Mouse (Mus musculus): ENCODE measurements around the gene Rrm2. TPM values are rescaled to one million over a fixed set of nuclear protein-coding genes. Genes with fewer than 3 reads are reported as not detected.
"Not testable (repeated sequence)": the region's sequence is repeated elsewhere in the genome, so short reads cannot be mapped to it uniquely, and the experiment has no call there.

The Rrm2 gene
- polyA plus RNA-seq, 1 experiment from 2014 or later = 26.1 TPM

DNA sequence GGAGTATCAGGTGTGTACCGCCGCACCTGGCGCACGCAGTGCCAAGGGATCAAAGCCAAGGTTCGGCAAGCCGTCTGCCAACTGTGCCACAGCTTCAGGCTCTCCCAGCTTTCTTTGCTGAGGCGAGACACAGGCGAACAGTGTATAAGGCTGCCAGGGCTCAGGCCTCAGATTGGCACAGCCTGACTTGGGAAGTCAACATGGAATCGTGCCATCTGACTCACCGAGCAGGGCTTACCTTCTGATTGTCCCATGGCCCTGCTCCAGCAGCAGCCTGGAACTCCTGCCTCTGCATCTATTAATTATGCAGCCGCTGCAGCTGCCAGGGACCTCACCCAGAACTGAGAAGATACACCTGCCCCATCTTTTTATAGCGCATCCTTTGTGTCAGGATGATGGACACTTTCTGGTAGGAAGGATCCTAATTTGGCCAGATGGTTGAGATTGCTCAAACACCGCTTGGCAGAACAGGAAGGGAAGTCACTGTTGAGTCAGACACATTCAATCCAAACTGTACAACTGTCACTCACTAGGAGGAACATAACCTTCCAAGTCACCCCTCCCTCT lies 26.9 kb downstream of the Rrm2 start:
- ATAC-seq (ENCODE audit: low read depth) = peak; percentile 34; the same call in 1 of the 2 replicates

DNA sequence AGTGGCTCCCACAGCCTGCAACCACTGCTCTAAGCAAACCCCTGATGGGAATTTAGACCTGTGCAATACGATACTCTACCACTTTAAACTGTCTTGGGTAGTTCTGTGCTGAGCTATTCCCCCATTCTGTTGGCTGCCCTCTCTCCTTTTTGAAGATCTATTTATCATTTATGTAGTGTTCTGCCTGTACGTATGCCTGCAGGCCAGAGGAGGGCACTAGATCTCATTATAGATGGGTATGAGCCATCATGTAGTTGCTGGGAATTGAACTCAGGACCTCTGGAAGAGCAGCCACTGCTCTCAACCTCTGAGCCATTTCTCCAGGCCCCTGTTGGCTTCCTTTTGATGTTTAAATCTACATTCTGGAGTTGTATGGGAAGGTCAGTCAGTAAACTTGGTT lies 28.9 kb downstream of the Rrm2 start:
- no peaks in the 10 kb centered on the region for H3K4me1 ChIP-seq (ENCODE audit: control insufficient read depth, insufficient read depth, low read length)
- no peaks in the 10 kb centered on the region for H3K27me3 ChIP-seq (ENCODE audit: control insufficient read depth, insufficient read depth, low read length)
- 82% methylated on average over 2 of the region's 2 CpGs for WGBS
- ATAC-seq (ENCODE audit: low read depth) = no peak
- H3K9me3 ChIP-seq (ENCODE audit: control insufficient read depth, low read length) = no peaks in the 10 kb centered on the region
- H3K27ac ChIP-seq (ENCODE audit: low read depth, low read length) = no peak overlapping the region
- H3K36me3 ChIP-seq (ENCODE audit: control insufficient read depth, insufficient read depth, low read length) = no peaks in the 10 kb centered on the region
- H3K4me2 ChIP-seq (ENCODE audit: low read depth, low read length) = no peak overlapping the region
- H3K9ac ChIP-seq (replicated peaks; ENCODE audit: low read depth, low read length) = no peak overlapping the region
- no peak overlapping the region for H3K4me3 ChIP-seq (ENCODE audit: low read depth, low read length)

More for the DNA sequence above, 26.9 kb downstream of the Rrm2 start:
- no peak overlapping the region for H3K27ac ChIP-seq (ENCODE audit: low read depth, low read length)
- H3K9me3 ChIP-seq (ENCODE audit: control insufficient read depth, low read length) = no peaks in the 10 kb centered on the region
- H3K9ac ChIP-seq (replicated peaks; ENCODE audit: low read depth, low read length) = no peak overlapping the region
- no peaks in the 10 kb centered on the region for H3K4me1 ChIP-seq (ENCODE audit: control insufficient read depth, insufficient read depth, low read length)
- 76% methylated on average over 13 of the region's 13 CpGs for WGBS
- H3K27me3 ChIP-seq (ENCODE audit: control insufficient read depth, insufficient read depth, low read length) = no peaks in the 10 kb centered on the region
- H3K4me3 ChIP-seq (ENCODE audit: low read depth, low read length) = no peak overlapping the region
- H3K36me3 ChIP-seq (ENCODE audit: control insufficient read depth, insufficient read depth, low read length) = no peaks in the 10 kb centered on the region
- no peak overlapping the region for H3K4me2 ChIP-seq (ENCODE audit: low read depth, low read length)

DNA sequence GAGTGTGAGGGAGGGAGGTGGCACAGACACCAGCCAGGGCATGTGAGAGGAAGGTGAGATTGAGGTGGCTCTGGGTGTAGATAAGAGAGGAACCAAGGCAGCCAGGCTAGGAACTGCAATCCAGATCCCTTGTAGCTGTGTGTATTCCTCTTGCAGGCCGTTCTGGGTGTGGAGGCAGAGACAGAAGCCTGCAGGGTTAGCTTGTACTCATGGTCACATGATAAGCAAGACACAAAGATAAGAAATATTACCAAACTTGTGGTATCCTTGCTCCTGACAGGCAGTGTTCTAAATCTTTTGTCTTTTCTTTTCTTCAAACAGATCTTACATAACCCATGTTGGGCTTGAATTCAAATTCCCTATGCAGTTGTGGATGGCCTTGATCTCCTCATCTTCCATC lies 31.9 kb downstream of the Rrm2 start:
- Histone ChIP-seq H3K36me3 (ENCODE audit: control insufficient read depth, insufficient read depth, low read length) (no peaks in the 10 kb centered on the region), H3K4me1 (ENCODE audit: control insufficient read depth, insufficient read depth, low read length) (no peaks in the 10 kb centered on the region), H3K4me3 (ENCODE audit: low read depth, low read length) (no peak overlapping the region), H3K4me2 (ENCODE audit: low read depth, low read length) (no peak overlapping the region), H3K9me3 (ENCODE audit: control insufficient read depth, low read length) (no peaks in the 10 kb centered on the region), H3K9ac (replicated peaks; ENCODE audit: low read depth, low read length) (no peak overlapping the region), H3K27ac (ENCODE audit: low read depth, low read length) (no peak overlapping the region), H3K27me3 (ENCODE audit: control insufficient read depth, insufficient read depth, low read length) (no peaks in the 10 kb centered on the region)
- 88% methylated on average over 1 of the region's 1 CpGs for WGBS
- no peak for ATAC-seq (ENCODE audit: low read depth)

DNA sequence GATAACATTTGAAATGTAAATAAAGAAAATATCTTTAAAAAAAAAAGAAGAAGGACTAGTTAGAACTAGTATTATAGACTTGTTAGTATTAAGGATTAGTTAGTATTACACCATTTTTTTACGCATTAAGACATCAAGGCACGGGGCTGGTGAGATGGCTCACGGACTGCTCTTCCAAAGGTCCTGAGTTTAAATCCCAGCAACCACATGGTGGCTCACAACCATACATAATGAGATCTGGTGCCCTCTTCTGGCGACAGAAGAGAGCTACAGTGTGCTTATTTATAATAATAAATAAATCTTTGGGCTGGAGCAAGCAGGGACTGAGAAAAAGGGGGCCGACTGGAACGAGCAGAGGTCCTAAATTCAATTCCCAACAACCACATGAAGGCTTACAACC lies 33.5 kb downstream of the Rrm2 start:
- H3K4me3 ChIP-seq (ENCODE audit: low read depth, low read length); H3K9ac ChIP-seq (replicated peaks; ENCODE audit: low read depth, low read length); H3K36me3 ChIP-seq (ENCODE audit: control insufficient read depth, insufficient read depth, low read length); H3K4me1 ChIP-seq (ENCODE audit: control insufficient read depth, insufficient read depth, low read length); H3K27ac ChIP-seq (ENCODE audit: low read depth, low read length); ATAC-seq (ENCODE audit: low read depth); H3K27me3 ChIP-seq (ENCODE audit: control insufficient read depth, insufficient read depth, low read length); H3K9me3 ChIP-seq (ENCODE audit: control insufficient read depth, low read length); H3K4me2 ChIP-seq (ENCODE audit: low read depth, low read length): not testable (repeated sequence)
- WGBS = 66% methylated on average over 6 of the region's 6 CpGs

DNA sequence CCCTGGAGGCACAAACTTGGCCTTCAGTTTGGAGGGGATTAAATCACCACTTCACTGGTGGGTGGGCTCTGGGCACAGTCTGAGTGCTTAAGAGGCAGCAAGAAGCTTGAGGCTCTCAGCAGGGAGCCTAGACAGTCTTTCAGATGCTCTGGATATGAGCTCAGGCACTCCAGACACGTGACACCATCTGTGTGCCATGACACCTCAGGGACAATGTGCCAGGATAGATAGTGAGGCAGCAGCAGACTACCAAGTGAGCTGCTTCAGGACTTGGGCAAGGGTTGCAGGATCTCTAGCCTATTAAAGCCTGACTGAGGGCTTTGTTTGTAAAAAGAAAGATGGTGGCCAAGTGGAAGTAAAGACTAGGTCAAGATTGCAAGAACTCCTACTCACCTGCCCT lies 36.3 kb downstream of the Rrm2 start:
- no peaks in the 10 kb centered on the region for H3K27me3 ChIP-seq (ENCODE audit: control insufficient read depth, insufficient read depth, low read length)
- H3K4me3 ChIP-seq (ENCODE audit: low read depth, low read length) = no peak overlapping the region
- no peaks in the 10 kb centered on the region for H3K9me3 ChIP-seq (ENCODE audit: control insufficient read depth, low read length)
- H3K27ac ChIP-seq (ENCODE audit: low read depth, low read length) = no peak overlapping the region
- 23% methylated on average over 1 of the region's 1 CpGs for WGBS
- H3K9ac ChIP-seq (replicated peaks; ENCODE audit: low read depth, low read length) = no peak overlapping the region
- ATAC-seq (ENCODE audit: low read depth) = no peak
- no peak overlapping the region for H3K4me2 ChIP-seq (ENCODE audit: low read depth, low read length)
- H3K4me1 ChIP-seq (ENCODE audit: control insufficient read depth, insufficient read depth, low read length) = peaks cover 8% of the 10 kb centered on the region
- H3K36me3 ChIP-seq (ENCODE audit: control insufficient read depth, insufficient read depth, low read length) = no peaks in the 10 kb centered on the region

DNA sequence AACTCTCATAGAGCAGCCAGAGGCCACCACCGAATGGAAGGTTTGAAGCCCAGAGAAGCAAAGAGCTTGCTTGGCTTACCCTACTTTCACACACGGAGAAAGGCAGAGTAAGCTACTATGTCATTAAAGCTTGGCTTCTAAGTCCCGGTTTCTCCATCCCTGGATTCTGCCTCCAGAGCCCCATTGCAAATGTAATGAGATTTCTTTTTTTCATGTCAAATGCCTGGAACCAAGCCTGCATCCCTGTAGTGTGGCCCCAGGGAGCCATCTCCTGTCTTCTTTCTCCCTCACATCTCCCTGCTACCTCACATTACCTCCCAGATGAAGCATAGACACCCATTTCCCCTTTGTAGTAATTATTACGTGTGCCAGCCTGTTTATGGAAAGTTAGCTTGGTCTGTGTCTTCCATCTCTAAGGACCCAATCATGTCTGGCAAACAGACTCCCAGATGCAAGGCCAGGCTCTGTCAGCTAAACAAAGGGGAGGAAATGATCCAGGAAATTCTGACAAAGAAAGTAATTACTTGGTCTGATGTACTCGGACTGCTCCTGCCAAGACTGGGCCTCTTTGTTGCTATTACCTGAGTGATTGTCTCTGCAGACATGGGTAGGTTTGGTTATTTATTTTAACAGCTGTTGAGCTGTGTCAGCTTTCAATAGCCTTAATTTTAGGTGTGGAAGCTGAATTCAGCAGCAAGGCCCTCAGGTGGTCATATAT lies 38.7 kb downstream of the Rrm2 start:
- H3K4me3 ChIP-seq (ENCODE audit: low read depth, low read length) = no peak overlapping the region
- H3K9ac ChIP-seq (replicated peaks; ENCODE audit: low read depth, low read length) = no peak overlapping the region
- peak overlapping the region; percentile 65 for H3K27ac ChIP-seq (ENCODE audit: low read depth, low read length)
- ATAC-seq (ENCODE audit: low read depth) = peak; percentile 66
- peaks cover 8% of the 10 kb centered on the region for H3K4me1 ChIP-seq (ENCODE audit: control insufficient read depth, insufficient read depth, low read length)
- H3K4me2 ChIP-seq (ENCODE audit: low read depth, low read length) = no peak overlapping the region
- H3K27me3 ChIP-seq (ENCODE audit: control insufficient read depth, insufficient read depth, low read length) = no peaks in the 10 kb centered on the region
- 23% methylated on average over 5 of the region's 5 CpGs for WGBS
- no peaks in the 10 kb centered on the region for H3K9me3 ChIP-seq (ENCODE audit: control insufficient read depth, low read length)
- no peaks in the 10 kb centered on the region for H3K36me3 ChIP-seq (ENCODE audit: control insufficient read depth, insufficient read depth, low read length)

DNA sequence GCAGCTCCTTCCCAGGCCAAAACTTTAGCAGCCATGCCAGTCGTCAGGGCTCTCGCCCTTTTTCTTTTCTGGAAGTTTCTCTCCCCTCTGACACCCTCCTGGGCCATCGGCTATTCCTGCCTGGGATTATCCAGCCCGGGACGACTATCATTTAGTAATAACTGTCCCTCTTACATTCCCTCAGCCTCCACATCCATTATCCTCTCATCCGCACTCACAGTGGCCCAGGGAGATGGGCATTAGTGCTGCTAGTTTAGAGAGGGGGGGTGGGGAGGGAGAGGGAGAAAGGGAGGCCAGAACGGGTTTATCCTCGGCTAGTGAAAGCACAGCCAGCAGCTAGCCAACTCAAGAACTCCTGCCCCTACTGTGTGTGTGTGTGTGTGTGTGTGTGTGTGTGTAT lies 39.3 kb downstream of the Rrm2 start:
- Histone ChIP-seq H3K9me3 (ENCODE audit: control insufficient read depth, low read length) (no peaks in the 10 kb centered on the region), H3K4me3 (ENCODE audit: low read depth, low read length) (no peak overlapping the region), H3K9ac (replicated peaks; ENCODE audit: low read depth, low read length) (no peak overlapping the region), H3K27me3 (ENCODE audit: control insufficient read depth, insufficient read depth, low read length) (no peaks in the 10 kb centered on the region), H3K27ac (ENCODE audit: low read depth, low read length) (peak overlapping the region; percentile 65), H3K4me1 (ENCODE audit: control insufficient read depth, insufficient read depth, low read length) (peaks cover 8% of the 10 kb centered on the region), H3K4me2 (ENCODE audit: low read depth, low read length) (no peak overlapping the region), H3K36me3 (ENCODE audit: control insufficient read depth, insufficient read depth, low read length) (no peaks in the 10 kb centered on the region)
- peak; percentile 50; the same call in 1 of the 2 replicates for ATAC-seq (ENCODE audit: low read depth)
- 28% methylated on average over 8 of the region's 8 CpGs for WGBS

DNA sequence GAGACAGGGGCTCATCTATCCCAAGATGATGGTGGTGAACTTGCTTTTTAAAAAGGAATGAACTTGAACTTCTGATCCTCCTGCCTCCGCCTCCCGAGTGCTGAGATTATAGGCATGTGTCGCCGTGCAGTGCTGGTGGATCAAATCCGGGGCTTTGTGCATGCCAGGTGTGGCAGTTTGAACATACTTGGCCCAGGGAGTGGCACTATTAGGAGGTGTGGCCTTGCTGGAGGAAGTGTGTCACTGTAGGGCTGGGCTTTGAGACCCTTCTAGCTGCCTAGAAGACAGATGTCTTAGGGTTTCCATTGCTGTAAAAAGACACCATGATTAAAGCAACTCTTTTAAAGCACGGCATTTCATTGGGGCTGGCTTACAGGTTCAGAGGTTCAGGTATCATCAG lies 42.5 kb downstream of the Rrm2 start:
- Histone ChIP-seq H3K4me3 (ENCODE audit: low read depth, low read length) (no peak overlapping the region), H3K4me1 (ENCODE audit: control insufficient read depth, insufficient read depth, low read length) (peaks cover 8% of the 10 kb centered on the region), H3K9me3 (ENCODE audit: control insufficient read depth, low read length) (no peaks in the 10 kb centered on the region), H3K9ac (replicated peaks; ENCODE audit: low read depth, low read length) (no peak overlapping the region), H3K27me3 (ENCODE audit: control insufficient read depth, insufficient read depth, low read length) (no peaks in the 10 kb centered on the region), H3K4me2 (ENCODE audit: low read depth, low read length) (no peak overlapping the region), H3K36me3 (ENCODE audit: control insufficient read depth, insufficient read depth, low read length) (no peaks in the 10 kb centered on the region), H3K27ac (ENCODE audit: low read depth, low read length) (no peak overlapping the region)
- no peak for ATAC-seq (ENCODE audit: low read depth)
- WGBS = 93% methylated on average over 6 of the region's 6 CpGs

DNA sequence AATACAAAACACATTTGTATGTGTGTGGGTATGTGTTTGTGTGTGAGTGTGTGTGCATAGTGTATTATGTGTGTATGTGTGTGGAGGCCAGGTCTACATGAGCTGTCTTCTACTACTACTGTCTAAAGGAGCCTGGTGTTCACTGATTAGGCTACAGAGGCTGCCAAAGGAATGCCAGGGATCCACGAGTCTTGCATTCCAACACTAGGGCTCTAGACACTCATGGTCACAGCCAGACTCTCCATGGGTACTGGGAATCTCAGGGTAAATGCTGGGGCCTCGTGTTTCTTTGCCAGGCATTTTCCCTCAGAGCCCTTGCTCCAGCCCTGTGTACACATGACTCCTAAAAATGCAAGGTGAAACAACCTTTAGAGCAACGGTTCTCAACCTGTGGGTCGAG lies 45.6 kb downstream of the Rrm2 start:
- Histone ChIP-seq H3K36me3 (ENCODE audit: control insufficient read depth, insufficient read depth, low read length) (no peaks in the 10 kb centered on the region), H3K4me3 (ENCODE audit: low read depth, low read length) (no peak overlapping the region), H3K9ac (replicated peaks; ENCODE audit: low read depth, low read length) (no peak overlapping the region), H3K27me3 (ENCODE audit: control insufficient read depth, insufficient read depth, low read length) (no peaks in the 10 kb centered on the region), H3K4me2 (ENCODE audit: low read depth, low read length) (no peak overlapping the region), H3K9me3 (ENCODE audit: control insufficient read depth, low read length) (no peaks in the 10 kb centered on the region), H3K4me1 (ENCODE audit: control insufficient read depth, insufficient read depth, low read length) (0 out of 2 replicates have a peak, but pooled peaks cover 5% of the 10 kb centered on the region), H3K27ac (ENCODE audit: low read depth, low read length) (no peak overlapping the region)
- no peak for ATAC-seq (ENCODE audit: low read depth)
- WGBS = 81% methylated on average over 4 of the region's 4 CpGs
